Mouse (Mus musculus) ES-Bruce4 (cell line): ENCODE measurements around the gene Fam124a.

ENCODE experiments used
- CTCF ChIP-seq: IDR thresholded peaks from one replicate; pipeline ENCODE4 v1.8.1; 2011; ENCODE audit warnings: low read depth, low read length
- EP300 ChIP-seq: IDR thresholded peaks from 2 replicates; pipeline ENCODE4 v1.6.1; 2011; ENCODE audit warnings: low read depth, low read length; ENCODE audit not compliant: insufficient read depth
- POLR2A ChIP-seq: IDR thresholded peaks from one replicate; pipeline ENCODE4 v1.8.1; 2011; ENCODE audit warnings: low read length; ENCODE audit not compliant: insufficient read depth

- TF ChIP-seq CTCF (no peak), EP300 (no peak), POLR2A (no peak)
These were observed 8.1 kb downstream of the Fam124a start for GRCm38 (mm10) chr14:62563679-62564078.
